Mouse (Mus musculus) right cerebral cortex, postnatal 14 days (tissue): Measurements from ENCODE around the gene Hap1.
"Not testable (repeated sequence)": the region's sequence is repeated elsewhere in the genome, so short reads cannot be mapped to it uniquely, and the experiment has no call there.

Experiments used
- DNase-seq: peaks from one replicate; pipeline ENCODE4 v3.0.0; 2022

Gene Hap1

DNA sequence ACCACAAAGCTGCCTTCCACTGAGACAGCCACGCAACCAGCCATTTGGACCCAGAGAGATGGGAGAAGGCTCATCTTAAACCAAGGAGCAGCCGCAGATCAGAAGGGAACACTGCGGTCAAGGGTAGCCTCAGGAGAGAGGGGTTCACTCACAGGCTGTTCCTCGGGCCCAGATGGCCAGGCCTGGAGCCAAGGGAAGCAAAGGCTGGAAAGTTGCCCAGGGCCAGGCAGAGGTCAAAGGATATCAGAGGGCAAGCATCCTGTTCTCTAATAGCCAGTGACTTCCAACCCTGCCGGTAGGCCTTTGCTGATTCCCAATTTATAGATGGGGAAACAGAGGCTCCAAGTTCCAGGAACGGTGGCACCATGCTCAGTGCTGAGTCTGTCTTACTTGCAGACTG, 32.7 kb upstream of the Hap1 start:
- DNase-seq, result no peak

DNA sequence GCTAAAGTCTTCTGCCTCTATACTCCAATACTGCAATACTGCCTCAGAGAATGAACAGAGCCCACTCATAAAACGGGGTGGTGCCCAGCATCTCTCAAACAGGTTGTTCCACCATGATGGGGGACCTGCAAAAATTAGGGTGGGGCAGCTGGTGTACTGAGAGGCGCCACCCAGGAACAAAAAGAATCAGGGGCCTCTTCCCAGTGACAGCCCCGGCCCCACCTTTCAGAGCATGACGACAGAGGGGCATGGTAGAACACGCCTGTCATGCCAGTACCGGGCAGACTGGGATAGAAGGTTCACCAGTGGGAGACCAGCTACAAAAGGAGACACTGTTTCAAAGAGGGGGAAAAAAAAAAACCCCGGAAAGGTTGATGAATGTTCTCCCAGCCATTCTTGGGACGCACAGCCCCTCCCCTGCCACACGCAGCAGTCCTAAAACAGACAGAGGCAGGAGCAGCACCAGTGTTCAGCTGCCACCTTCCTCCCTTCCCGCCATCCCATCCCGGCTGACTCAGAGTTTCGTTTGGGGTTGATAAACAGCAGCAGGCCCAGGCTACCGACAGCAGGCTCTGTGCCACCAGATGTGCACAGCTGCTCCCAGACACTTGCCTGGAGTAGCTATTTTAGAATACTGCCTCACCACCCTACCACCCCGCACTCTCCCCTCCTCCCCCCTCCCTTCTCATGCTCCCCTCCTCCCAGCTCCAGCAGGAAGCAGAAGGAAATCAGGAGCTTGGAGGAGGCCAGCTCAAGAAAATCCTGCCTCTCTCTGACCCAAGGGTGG, 31.9 kb upstream of the Hap1 start:
- DNase-seq, result peak; percentile 39

DNA sequence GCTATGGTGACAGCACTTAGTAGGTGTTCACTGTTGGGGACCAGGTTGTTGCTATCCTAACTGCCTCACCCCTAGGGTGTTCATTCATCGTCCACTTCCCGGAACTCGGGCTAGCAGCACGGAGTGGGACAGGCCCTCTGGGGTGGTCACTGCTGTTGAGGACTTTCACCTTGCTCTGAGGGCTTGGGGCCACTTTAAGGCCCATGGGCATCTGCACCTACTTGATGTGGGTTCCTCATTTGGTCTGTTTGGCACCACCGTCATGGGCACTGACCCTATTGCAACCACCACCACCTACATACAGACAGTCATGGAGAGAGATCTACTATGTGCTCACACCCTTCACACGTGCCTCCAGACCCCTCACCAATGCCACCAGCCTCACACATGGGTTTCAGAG, 31.2 kb upstream of the Hap1 start:
- DNase-seq, result no peak

DNA sequence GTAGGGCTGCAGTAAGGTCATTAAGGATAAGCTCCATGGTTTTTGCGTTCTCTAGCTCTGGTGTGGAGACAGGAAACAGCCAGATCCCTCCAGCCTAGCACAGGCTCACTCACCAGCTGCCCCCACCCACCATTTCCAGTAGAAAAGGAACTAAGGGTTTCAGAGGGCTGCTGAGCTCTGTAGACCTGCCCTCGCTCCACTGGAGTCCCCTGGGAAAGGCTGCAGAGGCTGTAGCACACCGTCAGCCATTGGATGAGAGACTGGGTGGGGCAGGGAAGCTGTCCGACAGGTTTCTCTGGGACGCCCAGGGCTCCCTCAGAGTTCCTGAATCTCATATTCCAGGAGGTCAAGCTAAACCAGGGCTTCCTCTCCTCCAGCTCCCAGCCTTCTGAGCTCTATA, 30.7 kb upstream of the Hap1 start:
- DNase-seq, result no peak

DNA sequence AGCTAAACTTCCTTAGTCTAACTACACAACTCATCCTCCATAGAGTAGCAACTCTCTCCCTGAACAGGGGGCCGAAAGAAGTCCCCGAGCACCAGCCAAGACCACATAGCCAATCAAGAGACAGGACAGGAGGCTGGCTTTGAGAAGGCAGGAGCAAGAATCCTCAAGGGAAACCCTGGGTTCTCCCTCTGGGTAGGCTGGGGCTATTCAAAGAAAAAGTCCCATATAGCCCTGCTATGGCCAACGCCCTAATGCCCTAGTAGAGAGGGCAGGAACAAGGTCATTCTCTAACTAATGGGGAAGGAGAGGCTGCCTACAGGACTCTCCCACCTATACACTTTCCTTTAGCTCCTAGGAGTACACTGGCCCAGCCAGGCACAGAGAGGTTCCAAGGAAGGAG, 29.1 kb upstream of the Hap1 start:
- DNase-seq, result no peak

DNA sequence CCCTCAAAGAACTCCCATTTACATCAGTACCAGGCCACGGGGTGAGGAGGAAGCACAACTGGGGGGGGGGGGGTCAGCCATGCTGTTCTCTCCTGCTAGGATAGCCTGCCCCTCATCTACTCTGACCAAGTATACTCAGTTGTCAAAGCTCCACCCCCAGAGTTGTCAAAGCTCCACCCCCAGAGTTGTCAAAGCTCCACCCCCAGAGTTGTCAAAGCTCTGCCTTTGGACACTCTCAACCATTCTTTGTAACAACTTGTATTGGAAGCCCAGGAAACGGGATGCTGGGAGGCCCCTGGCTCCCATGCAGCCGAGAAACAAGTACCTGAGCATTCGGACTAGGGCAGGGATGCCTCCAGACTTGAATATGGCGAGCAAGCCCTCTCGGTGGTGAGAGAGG, 26.8 kb upstream of the Hap1 start:
- no peak for DNase-seq

DNA sequence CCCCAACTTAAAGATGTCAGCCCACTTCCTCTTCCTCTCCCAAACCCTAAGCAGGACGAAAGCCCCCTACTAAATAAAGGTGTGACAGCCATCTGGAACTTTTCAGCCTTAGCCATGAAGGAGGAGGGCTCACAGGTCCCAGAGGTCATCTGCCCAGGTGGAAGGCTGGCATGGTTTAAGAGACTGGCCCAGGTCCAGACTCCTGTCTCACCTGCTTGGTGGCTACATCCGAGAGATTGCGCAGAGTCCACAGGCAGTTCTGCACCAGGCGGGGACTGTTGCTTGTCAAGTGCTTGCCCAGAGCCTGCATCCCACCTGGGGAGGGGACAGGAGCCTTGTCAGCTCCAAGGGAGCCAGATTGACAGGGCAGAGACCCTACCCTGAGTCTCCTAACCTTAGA, 23.4 kb upstream of the Hap1 start:
- DNase-seq, result no peak

DNA sequence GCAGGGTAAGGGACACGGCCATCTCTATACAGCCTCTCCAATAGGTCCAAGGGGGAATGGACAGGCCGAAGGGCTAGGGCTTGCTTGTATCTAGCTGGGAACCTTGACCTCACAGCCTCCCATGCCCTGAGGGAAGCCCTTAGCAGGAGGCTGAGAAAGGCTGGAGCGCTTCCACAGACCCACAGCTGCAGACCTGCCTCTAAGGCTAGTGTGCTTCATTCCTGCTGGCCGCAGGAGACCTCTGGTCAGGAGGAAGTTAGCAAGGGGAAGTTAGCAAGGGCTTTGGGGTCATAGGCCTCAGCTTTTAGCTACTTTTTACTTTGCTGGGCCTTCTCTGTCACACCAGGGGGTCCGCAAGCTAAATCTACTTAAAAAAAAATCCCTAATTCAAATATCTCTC, 22.5 kb upstream of the Hap1 start:
- DNase-seq, result no peak

DNA sequence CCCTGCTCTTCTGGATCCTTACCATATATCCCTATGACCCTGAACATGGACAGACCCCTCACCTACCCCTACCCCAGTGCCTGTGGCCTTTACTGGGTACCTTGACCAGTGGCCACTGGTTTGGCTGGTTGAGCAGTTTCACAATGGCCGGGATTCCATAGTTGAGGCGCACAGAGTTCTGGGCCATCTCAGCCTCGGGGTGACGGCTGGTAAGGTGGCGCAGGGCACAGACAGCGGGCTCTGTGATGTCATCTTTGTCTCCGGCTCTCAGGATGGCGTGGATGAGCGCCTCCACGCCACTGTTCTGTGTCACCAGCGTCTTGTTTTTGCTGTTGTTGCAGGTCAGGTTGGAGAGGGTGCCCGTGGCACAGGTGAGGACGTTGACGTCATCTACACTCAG, 22.1 kb upstream of the Hap1 start:
- no peak for DNase-seq

DNA sequence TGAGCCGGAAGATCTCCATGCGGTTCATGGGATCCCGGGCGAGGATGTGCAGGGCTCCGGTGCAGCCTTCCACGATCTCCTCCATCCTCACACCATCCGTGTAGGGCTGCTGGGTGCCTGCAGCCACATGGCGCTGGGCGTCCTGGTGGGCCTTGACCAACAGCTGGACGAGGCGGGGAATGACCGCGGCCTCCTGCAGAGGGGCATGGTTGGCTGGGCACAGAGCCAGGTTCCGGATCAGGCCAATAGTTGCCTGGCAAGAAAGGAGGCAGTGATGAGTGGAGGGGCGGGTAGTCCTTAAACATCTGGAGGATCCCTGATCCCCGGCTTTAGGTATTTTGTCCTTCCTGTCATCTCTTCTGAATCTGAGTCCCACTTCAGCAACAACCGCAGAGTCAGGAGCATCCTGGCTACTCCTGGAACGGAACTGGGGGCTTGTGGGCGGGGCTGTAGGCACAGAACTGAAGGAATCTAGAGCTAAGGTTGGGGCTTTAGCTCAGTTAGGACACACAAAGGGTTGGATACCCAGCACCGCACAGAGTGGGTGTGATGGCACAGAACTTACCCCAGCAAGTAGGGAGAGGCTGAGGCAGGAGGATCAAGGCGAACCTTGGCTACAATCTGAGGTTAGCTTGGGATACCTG, 20.9 kb upstream of the Hap1 start:
- DNase-seq, result no peak

DNA sequence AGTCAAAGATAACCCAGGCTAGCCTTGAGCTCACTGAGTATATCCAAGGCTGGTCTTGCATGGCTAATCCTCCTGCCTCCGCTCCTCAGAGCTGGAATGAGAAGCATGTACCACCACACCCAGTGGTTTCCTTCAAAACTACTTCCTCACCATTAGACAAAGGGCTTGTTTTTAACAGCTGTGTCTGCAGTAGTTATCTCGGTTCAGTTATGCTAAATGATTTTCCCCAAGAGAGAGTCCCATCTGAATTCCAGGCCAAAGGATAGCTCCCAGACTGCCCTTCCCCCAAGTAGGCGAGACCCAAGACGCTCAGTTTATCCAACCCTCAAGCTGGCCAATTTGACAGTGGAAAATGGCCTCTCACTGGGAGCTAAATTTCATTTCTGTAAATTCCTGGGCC, 20.1 kb upstream of the Hap1 start:
- DNase-seq, result no peak

DNA sequence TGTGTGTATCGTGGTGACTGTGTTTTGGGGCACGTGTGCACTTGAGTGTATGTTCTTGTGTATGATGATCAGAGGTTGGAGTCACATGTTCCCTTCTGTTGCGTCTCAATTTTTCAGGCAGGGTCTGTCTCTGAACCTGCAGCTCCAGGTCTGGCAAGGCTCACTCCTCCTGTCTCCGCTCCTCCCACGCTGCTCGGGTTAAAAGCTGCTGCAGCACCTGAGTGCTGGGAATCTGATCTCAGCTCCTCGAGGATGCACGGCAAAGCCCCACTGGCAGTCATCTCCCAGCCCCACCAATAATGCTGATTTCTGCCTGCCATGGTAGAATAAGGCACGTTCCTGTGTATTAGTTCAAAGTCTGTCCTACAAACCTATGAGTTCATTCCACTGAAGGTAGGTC, 19.2 kb upstream of the Hap1 start:
- no peak for DNase-seq

DNA sequence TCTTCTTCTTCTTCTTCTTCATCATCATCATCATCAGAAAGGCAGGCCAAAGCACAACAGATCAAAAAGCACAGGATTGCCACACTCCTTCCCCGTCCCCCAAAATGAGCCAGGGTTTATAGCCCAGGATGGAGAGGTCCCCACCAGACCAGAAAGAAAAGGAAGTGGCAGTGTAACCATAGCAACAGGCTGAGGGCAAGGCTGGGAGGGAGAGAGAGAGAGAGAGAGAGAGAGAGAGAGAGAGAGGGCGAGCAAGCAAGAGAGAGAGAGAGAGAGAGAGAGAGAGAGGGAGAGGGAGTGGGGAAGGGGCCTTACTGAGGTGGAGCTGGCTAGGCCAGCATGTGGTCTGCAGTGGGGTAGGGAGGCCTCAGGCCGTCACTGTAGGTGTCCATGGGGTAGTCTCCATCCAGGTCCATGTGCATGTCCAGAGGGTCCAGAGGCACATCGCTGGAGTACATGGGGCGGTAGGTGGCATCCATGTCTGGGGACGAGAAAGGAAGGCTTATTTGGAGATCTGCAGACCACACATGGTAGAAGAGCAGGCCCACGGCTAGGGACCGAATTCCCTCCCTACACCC, 16.1 kb upstream of the Hap1 start:
- no peak for DNase-seq

DNA sequence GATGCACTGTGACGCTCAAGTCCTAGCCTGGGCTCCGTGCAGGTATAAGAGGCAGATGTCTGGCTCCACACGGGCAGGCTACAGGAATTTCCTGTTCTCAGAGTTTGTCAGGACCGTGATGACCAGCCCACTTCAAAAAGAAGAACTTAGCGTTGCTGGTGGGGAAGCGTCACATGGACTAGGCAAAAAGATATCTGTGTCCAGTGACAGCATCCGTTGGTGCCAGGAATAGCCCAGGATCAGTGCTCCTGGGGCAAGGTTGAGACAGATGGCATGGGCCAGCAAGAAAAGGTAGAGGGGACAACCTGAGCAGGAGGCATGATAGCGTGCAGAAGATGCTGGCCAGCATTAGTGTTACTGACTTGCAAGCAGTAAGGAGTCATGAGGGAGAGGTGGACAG, 13.9 kb upstream of the Hap1 start:
- no peak for DNase-seq

DNA sequence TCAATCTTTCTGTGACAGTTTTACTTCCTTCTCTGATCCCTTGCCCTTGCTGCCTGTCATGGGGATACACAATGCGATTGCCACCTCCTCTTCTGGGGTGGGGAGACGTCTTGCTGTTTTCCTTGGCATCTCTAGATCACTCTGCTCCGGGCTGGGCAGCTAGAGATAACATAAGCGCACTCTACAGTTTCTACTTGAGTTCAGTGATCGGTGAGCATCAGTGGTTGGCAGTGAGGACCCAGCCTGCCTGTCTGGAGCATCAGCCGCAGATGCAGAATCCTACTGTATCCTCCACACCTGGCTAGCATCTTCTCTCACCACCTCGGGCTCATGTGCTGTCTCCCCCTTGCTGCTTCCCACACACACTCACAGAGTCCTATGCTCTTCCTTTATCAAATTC, 13.2 kb upstream of the Hap1 start:
- no peak for DNase-seq

DNA sequence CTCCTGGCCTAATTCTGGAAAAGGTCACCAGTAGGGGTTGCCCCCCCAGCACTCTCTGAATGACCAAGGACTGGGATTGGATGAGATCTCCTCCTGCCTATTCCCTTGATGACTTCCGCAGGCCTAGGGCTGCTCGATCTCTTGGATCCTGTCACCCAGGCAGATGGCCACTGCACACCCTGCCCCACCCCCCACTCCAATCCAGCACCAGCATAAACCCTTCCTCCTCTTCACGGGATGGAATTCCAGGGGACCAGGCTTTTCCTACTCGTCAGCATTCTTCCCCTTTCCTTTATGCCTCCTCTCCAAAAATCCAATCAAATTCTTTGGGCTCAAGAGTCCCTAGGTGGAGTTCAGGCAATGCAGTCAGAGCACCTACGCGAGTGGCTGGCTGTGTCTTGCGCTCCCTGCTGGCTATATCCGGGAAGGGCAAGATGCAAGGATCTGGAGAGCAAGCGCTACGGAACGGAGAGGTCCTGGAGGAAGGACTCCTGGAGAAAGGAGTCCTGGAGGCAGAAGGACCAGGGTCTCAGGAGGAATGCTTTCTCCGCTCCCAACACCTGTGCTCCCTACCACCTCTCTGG, 7.1 kb upstream of the Hap1 start:
- peak; percentile 59 for DNase-seq

DNA sequence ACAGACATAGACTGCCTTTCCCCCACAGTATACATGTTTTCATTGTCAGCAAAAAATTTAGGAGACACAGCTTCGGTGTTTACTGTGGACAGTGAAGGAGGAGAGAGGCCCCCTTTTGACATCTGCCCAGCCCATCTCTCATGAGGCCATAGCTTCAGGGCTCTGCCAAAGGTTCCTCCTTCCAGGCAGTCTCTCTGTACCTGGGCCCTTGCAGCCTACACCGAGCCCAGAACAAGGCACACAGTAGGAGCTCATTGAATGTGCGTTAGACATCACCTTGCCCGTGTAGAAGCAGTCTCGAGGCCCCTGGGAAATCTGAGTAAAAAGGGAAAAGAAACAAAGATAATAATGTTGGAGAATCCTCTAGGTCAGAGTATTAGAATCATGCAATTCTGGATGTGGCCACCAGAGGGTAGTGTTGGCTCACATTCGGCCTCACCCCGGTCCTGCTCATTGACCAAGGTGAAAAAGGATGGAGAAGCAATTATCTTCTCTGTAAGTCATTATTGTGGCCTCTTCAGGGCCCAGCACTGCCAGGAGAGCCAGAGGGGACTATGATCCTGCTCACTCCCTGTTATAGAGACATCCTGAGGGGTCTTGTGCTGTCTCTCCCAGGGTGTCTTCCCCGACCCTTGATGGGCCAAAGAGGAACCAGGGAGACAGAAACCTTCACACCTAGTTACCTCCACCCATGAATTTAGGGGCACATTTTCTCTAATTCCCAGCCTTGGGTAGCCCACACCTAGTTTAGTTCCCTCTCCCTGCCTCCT, 6.5 kb upstream of the Hap1 start:
- DNase-seq, result peak; percentile 68

DNA sequence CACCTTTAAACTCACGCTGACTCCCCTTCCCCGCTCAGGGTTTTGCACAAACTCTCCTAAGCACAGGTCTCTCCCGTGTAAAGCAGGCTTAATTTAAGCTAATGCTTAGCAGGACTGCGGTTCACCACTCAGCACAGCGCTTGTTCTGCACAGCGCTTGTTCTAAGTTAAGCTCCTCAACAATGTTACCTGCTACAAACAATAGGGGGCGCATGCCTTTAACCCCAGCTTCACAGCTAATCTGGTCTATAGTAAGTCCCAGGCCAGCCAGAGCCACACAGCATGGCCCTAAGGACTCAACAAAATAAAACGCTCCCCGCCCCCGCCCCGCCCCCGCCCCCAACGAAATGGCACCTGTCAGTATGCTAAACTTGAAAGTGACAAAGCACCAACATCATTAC, 5.1 kb upstream of the Hap1 start:
- not testable (repeated sequence) for DNase-seq

DNA sequence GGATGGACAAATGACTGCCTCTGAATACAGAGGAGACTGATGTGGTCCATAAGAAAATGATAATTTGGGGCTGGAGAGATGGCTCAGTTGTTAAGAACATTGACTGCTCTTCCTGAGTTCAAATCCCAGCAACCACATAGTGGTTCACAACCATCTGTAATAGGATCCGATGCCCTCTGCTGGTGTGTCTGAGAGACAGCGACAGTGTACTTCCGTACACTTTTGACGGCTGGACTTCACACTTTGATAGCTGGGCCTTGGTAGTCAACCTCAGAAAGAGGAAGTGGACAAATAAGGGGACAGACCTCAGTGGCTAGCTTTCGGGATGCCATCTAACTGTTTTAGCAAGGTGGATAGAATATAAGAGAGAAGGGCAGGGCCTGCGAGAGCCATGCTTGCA, 4.2 kb upstream of the Hap1 start:
- no peak for DNase-seq

DNA sequence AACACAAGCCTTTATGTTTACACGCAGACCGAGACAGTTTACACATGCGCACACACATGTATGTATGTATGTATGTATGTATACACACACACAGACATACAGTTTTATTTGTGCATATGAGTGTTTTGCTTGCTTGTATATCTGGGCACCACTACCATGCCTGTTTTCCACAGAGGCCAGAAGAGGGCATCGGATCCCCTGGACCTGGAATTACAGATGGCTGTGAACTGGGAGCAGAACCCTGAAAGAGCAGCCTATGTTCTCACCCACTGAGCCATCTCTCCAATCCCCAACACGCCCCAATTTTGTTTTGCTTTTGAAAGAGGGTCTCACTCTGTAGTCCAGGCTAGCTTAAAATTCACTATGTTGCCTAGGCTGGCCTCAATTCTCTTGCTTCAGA, 1.5 kb upstream of the Hap1 start:
- DNase-seq, result no peak

DNA sequence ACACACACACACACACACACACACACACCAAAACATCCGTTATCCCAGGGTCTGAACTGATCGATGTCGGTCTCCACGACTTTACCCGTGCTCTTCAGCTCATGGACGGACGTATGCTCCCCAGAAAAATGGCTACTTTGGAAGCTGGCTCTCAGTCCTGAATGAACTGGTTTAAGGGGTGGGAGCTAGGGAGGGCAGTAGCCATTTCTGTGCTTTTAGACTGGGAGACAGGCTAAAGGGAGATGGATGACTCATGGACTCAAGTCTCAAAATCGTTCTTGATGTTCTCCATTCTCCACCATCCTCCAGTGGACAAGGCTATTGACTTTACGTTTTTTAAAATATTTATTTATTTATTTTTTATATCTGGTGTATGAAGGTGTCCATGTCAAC, 887 bp upstream of the Hap1 start:
- no peak for DNase-seq

DNA sequence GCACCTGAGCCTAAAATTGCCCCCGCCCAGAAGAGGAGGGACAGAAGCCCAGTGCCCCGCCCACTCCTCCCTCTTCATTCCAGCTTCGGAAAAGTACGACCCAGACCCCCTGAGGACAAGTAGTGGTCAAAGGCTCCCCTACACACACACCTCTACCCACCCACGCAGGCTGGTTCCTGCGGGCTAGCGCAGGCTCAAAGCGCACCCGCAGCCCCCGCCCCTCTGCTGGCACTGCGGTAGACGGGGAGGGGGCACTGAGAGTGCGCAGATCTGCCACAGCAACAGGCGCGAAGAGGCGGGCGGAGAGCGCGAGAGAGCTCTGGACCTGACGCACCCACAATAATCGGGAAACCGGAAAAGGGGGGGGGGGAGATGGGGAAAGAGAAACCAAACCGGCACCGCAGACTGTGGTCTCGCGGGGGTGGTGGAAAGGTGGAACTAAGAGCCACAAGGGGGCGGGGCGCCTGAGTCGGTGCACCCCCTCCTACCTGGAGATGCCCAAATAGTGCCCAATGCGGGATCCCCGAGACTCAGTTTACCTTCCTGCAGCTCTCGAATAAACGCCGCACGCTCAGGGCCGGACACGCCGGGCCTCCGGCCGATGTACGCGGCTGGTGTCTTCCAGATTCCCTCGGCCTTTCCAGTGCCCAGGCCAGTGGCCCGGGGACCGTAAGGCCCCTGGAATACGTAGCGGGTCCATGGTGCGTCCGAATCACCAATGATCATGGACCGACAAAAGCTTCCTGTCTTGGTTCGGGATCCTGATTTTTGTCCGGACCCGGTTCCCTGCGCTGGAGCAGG, 577 bp downstream of the Hap1 start:
- peak; percentile 53 for DNase-seq
